ENCODE assay signal across 14 mouse cellular contexts in the genomic region with DNA sequence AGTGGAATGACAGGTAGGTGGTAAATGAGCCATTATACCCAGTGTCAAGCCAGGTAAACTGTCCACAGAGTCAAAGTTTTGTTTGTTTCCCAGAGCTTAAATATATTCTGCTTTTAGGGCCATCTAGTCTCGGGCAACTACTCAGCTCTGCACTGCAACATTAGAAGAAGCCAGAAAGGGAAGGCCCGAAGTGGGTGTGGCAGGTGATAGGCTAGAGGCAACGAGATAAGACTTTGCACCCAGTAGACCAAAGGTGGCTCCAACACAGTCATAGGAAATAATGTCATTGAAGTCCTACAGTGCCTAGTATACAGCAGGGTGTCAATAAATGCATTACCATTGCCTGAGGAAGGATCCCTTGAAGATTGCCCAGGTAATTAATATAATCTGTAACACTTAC. TPM values are rescaled to one million over a fixed set of nuclear protein-coding genes. Genes with fewer than 3 reads are reported as not detected.
A peak's percentile ranks its signal among the peaks of the same experiment; 100 is the strongest.
DNase-seq lines count a peak whose midpoint lies in the region; ATAC-seq and TF ChIP-seq lines count a peak whose summit lies in the region.
"Had no signal": no experiment of that assay in that cellular context is flagged by ENCODE, and none has a peak within 500 bp of the region (broad histone marks: within the 10 kb centered on the region; RNA-seq: fewer than 3 reads in every experiment).

No protein-coding gene starts in this region.

- no peak for TF ChIP-seq CTCF in intestine, postnatal 0 days (IDR thresholded peaks at IDR 0.05; ENCODE audit: low read depth)

- H3K4me3 ChIP-seq in heart, embryonic 12.5 days = no peak overlapping the region
- no peak overlapping the region for H3K4me3 ChIP-seq in intestine, postnatal 0 days (ENCODE audit: low read depth, low read length)
- H3K4me3 ChIP-seq in midbrain, embryonic 16.5 days (ENCODE audit: low read depth, low read length) = no peak overlapping the region

- no peaks in the 10 kb centered on the region for H3K27me3 ChIP-seq in heart, embryonic 12.5 days (replicated peaks)
- H3K27me3 ChIP-seq in intestine, postnatal 0 days (replicated peaks; ENCODE audit: control insufficient read depth, insufficient read depth, low read length) = no peaks in the 10 kb centered on the region
- H3K27me3 ChIP-seq in midbrain, embryonic 16.5 days (ENCODE audit: control insufficient read depth, insufficient read depth, low read depth, low read length) = no peaks in the 10 kb centered on the region

- WGBS in heart, embryonic 12.5 days = 42% methylated on average over 3 of the region's 3 CpGs
- 29% methylated on average over 3 of the region's 3 CpGs for WGBS in intestine, postnatal 0 days
- WGBS in midbrain, embryonic 16.5 days = 77% methylated on average over 3 of the region's 3 CpGs

- H3K9me3 ChIP-seq in heart, embryonic 12.5 days (replicated peaks) = no peaks in the 10 kb centered on the region
- H3K9me3 ChIP-seq in intestine, postnatal 0 days (ENCODE audit: control insufficient read depth) = no peaks in the 10 kb centered on the region
- H3K9me3 ChIP-seq in midbrain, embryonic 16.5 days (replicated peaks; ENCODE audit: control insufficient read depth, low read length, poor library complexity, severe bottlenecking) = no peaks in the 10 kb centered on the region

- no peak for DNase-seq in heart, adult 18-20 months
- peak; percentile 71 for DNase-seq in c-Kit-positive CD71-positive TER-119-negative erythroid progenitor cells, embryonic 14.5 days (ENCODE audit: low read depth)
- no peak for DNase-seq in Muller cell, postnatal 12 days (ENCODE audit: inconsistent ontology term)
- no peak for DNase-seq in cerebellum, postnatal 36 days
- DNase-seq: cerebellum, adult 8-10 months; gastrocnemius, postnatal 36 days; heart, postnatal 36 days; kidney, adult 8-10 months; right cerebral cortex, postnatal 14 days; thymus, adult 2 months had no signal

- no peak overlapping the region for H3K9ac ChIP-seq in heart, embryonic 12.5 days
- H3K9ac ChIP-seq in intestine, postnatal 0 days (ENCODE audit: low read depth, low read length) = no peak overlapping the region
- H3K9ac ChIP-seq in midbrain, embryonic 16.5 days (ENCODE audit: low read depth, low read length) = no peak overlapping the region

- ATAC-seq in heart, embryonic 12.5 days (ENCODE audit: insufficient number of reproducible peaks, low FRiP score) = peak; percentile 71
- peak; percentile 79 for ATAC-seq in intestine, postnatal 0 days
- no peak for ATAC-seq in midbrain, embryonic 16.5 days
- no peak for ATAC-seq in monocyte, adult 5-6 weeks (replicated peaks; ENCODE audit: insufficient number of reproducible peaks, low FRiP score, low TSS enrichment, poor library complexity, severe bottlenecking)

- no peak overlapping the region for H3K4me2 ChIP-seq in heart, embryonic 12.5 days
- H3K4me2 ChIP-seq in intestine, postnatal 0 days (replicated peaks; ENCODE audit: low read depth) = no peak overlapping the region
- H3K4me2 ChIP-seq in midbrain, embryonic 16.5 days (ENCODE audit: low read length) = no peak overlapping the region

- peaks cover 40% of the 10 kb centered on the region for H3K4me1 ChIP-seq in heart, embryonic 12.5 days (replicated peaks)
- peaks cover 19% of the 10 kb centered on the region for H3K4me1 ChIP-seq in intestine, postnatal 0 days (replicated peaks; ENCODE audit: control insufficient read depth, insufficient read depth, low read length)
- H3K4me1 ChIP-seq in midbrain, embryonic 16.5 days (ENCODE audit: control insufficient read depth, insufficient read depth, low read length) = peaks cover 16% of the 10 kb centered on the region

- H3K36me3 ChIP-seq in heart, embryonic 12.5 days = peaks cover 32% of the 10 kb centered on the region
- H3K36me3 ChIP-seq in intestine, postnatal 0 days (ENCODE audit: control insufficient read depth, insufficient read depth) = peaks cover 25% of the 10 kb centered on the region
- H3K36me3 ChIP-seq in midbrain, embryonic 16.5 days (ENCODE audit: control insufficient read depth, insufficient read depth, low read length) = no peaks in the 10 kb centered on the region

- no peak overlapping the region; the same call in 1 of the 2 replicates for H3K27ac ChIP-seq in heart, embryonic 12.5 days (ENCODE audit: poor library complexity, severe bottlenecking)
- H3K27ac ChIP-seq in intestine, postnatal 0 days (ENCODE audit: low read depth, low read length) = peak overlapping the region; percentile 76
- peak overlapping the region; percentile 38; the same call in 1 of the 2 replicates for H3K27ac ChIP-seq in midbrain, embryonic 16.5 days (ENCODE audit: low read length)

RNA-seq across cellular contexts. Expression of a gene that starts 25.1 kb away (rescaled TPM):
- polyA plus RNA-seq in heart, embryonic 12.5 days (2016; fragmentation: Nextera tagmentation; extraction: Ambion mirVana) = 42.8 and 43.4 TPM in 2 replicates
- 10 to 100 TPM; 20.1 to 24.2 TPM for total RNA-seq in heart, adult 18-20 months (2021)
- polyA plus RNA-seq in intestine, postnatal 0 days (2015; fragmentation: Nextera tagmentation; extraction: Ambion mirVana) = 26.8 and 28.2 TPM in 2 replicates
- 38.5 and 39.7 TPM in 2 replicates for polyA plus RNA-seq in midbrain, embryonic 16.5 days (2015; fragmentation: Nextera tagmentation; extraction: Ambion mirVana)
- total RNA-seq in monocyte, adult 5-6 weeks (2017) = 14.8 to 28.6 TPM (median 18.6 TPM) in 3 replicates

RNA-seq across cellular contexts. Expression of a gene that starts 25.1 kb away (rescaled TPM):
- polyA plus RNA-seq in heart, embryonic 12.5 days (2016; fragmentation: Nextera tagmentation; extraction: Ambion mirVana) = 43.6 and 43.8 TPM in 2 replicates
- 10 to 100 TPM; 14.9 to 16.4 TPM for total RNA-seq in heart, adult 18-20 months (2021)
- 61.2 and 64.5 TPM in 2 replicates for polyA plus RNA-seq in intestine, postnatal 0 days (2015; fragmentation: Nextera tagmentation; extraction: Ambion mirVana)
- polyA plus RNA-seq in midbrain, embryonic 16.5 days (2015; fragmentation: Nextera tagmentation; extraction: Ambion mirVana) = 18.6 and 19.8 TPM in 2 replicates
- total RNA-seq in monocyte, adult 5-6 weeks (2017) = 0.48 to 0.78 TPM (median 0.75 TPM) in 3 replicates

RNA-seq across cellular contexts. Expression of a gene that starts 25.2 kb away (rescaled TPM):
- 15.1 and 16.5 TPM in 2 replicates for polyA plus RNA-seq in heart, embryonic 12.5 days (2016; fragmentation: Nextera tagmentation; extraction: Ambion mirVana)
- total RNA-seq in heart, adult 18-20 months (2021) = 1 to 10 TPM; 4.2 to 5.5 TPM
- polyA plus RNA-seq in intestine, postnatal 0 days (2015; fragmentation: Nextera tagmentation; extraction: Ambion mirVana) = 2.0 and 2.1 TPM in 2 replicates
- polyA plus RNA-seq in midbrain, embryonic 16.5 days (2015; fragmentation: Nextera tagmentation; extraction: Ambion mirVana) = 17.4 and 19.6 TPM in 2 replicates
- 1.3 to 3.0 TPM (median 1.9 TPM) in 3 replicates for total RNA-seq in monocyte, adult 5-6 weeks (2017)

Comparison
In these comparisons a context has a peak if more than half of its experiments do, and no peak if none do; other contexts are left out.
1. ATAC-seq: peak in heart, embryonic 12.5 days (single experiment) and intestine, postnatal 0 days (single experiment); none in midbrain, embryonic 16.5 days (single experiment) and monocyte, adult 5-6 weeks (single experiment).